Mouse (Mus musculus) liver, embryonic 16.5 days (tissue): ENCODE measurements at regions not wholly inside any gene's neighbourhood (a gene's known extent, or its start where the extent isn't known, plus 50 kb on each side); places are given as distances from the start of the nearest gene placed in this dataset.

Source experiments
- ATAC-seq: fragments of 200-750 bp; cut with Nextera tagmentation; 2 replicates; pipeline ENCODE4 v1.8.0; 2017; ENCODE audit warnings: low read depth, mild to moderate bottlenecking, moderate number of reproducible peaks, moderate library complexity
- H3K27ac ChIP-seq: fragments of 300-500 bp; sonication (generic); 2 replicates; pipeline ENCODE4 v1.5.1; 2014; ENCODE audit warnings: mild to moderate bottlenecking, low read length
- H3K27me3 ChIP-seq: fragments of 300-500 bp; sonication (generic); 2 replicates; pipeline ENCODE4 v1.6.1; 2014; ENCODE audit warnings: low read depth, low read length, mixed read lengths; ENCODE audit not compliant: control insufficient read depth, insufficient read depth
- H3K36me3 ChIP-seq: fragments of 300-500 bp; sonication (generic); 2 replicates; pipeline ENCODE4 v1.6.1; 2014; ENCODE audit warnings: mild to moderate bottlenecking; ENCODE audit not compliant: control insufficient read depth, insufficient read depth
- H3K4me1 ChIP-seq: fragments of 300-500 bp; sonication (generic); 2 replicates; pipeline ENCODE4 v1.6.1; 2014; ENCODE audit warnings: low read depth, low read length, mixed read lengths; ENCODE audit not compliant: control insufficient read depth
- H3K4me2 ChIP-seq: fragments of 300-500 bp; sonication (generic); 2 replicates; pipeline ENCODE4 v1.6.1; 2014; ENCODE audit warnings: low read depth, low read length, mixed read lengths
- H3K4me3 ChIP-seq: fragments of 300-500 bp; sonication (generic); 2 replicates; pipeline ENCODE4 v1.5.1; 2014; ENCODE audit warnings: low read depth, mild to moderate bottlenecking, low read length
- H3K9ac ChIP-seq: fragments of 300-500 bp; sonication (generic); 2 replicates; pipeline ENCODE4 v1.6.1; 2014; ENCODE audit warnings: low read depth, low read length
- H3K9me3 ChIP-seq: fragments of 300-500 bp; sonication (generic); replicated peaks from 2 replicates; pipeline ENCODE4 v1.6.1; 2016; ENCODE audit warnings: low read length; ENCODE audit not compliant: control insufficient read depth
- WGBS: fragments of 180-500 bp; shearing (Covaris S2); extraction: QIAGEN DNeasy Blood & Tissue Kit; methylation state at CpG from one replicate; pipeline ENCODE4 v1.1.7; 2014; ENCODE audit not compliant: insufficient replicate concordance; 5-methylcytosine and 5-hydroxymethylcytosine counted together

GRCm38 (mm10) chr1:81850462-81851144 is 382.3 kb upstream of the Gm9747 start:
- no peaks in the 10 kb centered on the region for H3K36me3 ChIP-seq
- no peaks in the 10 kb centered on the region for H3K9me3 ChIP-seq
- no peak overlapping the region for H3K4me3 ChIP-seq
- H3K27ac ChIP-seq: no peak overlapping the region
- WGBS: 81% methylated on average over 6 of the region's 6 CpGs
- no peak overlapping the region for H3K9ac ChIP-seq
- no peak for ATAC-seq
- H3K4me1 ChIP-seq: no peaks in the 10 kb centered on the region
- H3K4me2 ChIP-seq: no peak overlapping the region
- no peaks in the 10 kb centered on the region for H3K27me3 ChIP-seq

GRCm38 (mm10) chr1:81859464-81859863 is 373.4 kb upstream of the Gm9747 start:
- 42% methylated on average over 2 of the region's 2 CpGs for WGBS

DNA sequence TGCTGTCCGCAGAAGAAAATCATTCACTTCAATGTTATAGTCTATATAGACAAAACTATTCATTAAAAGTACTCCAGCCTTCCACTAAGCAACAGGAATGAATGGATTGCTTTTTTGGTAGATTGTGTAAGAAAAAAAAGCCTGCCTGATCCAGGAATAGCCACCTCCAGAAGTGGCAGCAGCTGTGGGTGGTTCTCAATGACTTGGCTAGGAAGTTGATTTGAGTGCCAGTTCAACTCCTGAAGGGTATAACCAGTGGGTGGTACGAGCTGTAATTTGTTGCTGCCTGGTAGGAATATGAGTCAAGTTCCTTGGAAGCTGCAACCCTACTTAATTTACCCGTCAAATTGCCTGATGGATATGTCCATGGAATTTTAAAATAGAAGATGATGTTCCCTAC is 368.3 kb upstream of the Gm9747 start:
- Histone ChIP-seq H3K4me1 (no peaks in the 10 kb centered on the region), H3K9ac (no peak overlapping the region), H3K4me3 (no peak overlapping the region), H3K36me3 (no peaks in the 10 kb centered on the region), H3K4me2 (no peak overlapping the region), H3K27ac (no peak overlapping the region), H3K27me3 (no peaks in the 10 kb centered on the region), H3K9me3 (no peaks in the 10 kb centered on the region)
- ATAC-seq: no peak
- 49% methylated on average over 3 of the region's 3 CpGs for WGBS

More at GRCm38 (mm10) chr1:81859464-81859863, 373.4 kb upstream of the Gm9747 start:
- H3K9ac ChIP-seq: no peak overlapping the region
- no peak overlapping the region for H3K27ac ChIP-seq
- ATAC-seq: no peak
- no peaks in the 10 kb centered on the region for H3K27me3 ChIP-seq
- no peak overlapping the region for H3K4me3 ChIP-seq
- H3K4me2 ChIP-seq: no peak overlapping the region
- H3K4me1 ChIP-seq: no peaks in the 10 kb centered on the region
- no peaks in the 10 kb centered on the region for H3K36me3 ChIP-seq
- H3K9me3 ChIP-seq: no peaks in the 10 kb centered on the region

GRCm38 (mm10) chr1:81886940-81887531 is 345.9 kb upstream of the Gm9747 start:
- no peak for ATAC-seq

GRCm38 (mm10) chr1:81897241-81897640 is 335.7 kb upstream of the Gm9747 start:
- ATAC-seq: no peak
- Histone ChIP-seq H3K9me3 (no peaks in the 10 kb centered on the region; the same call in 1 of the 2 replicates), H3K27ac (no peak overlapping the region), H3K9ac (no peak overlapping the region), H3K36me3 (no peaks in the 10 kb centered on the region), H3K4me3 (no peak overlapping the region), H3K4me1 (no peaks in the 10 kb centered on the region), H3K4me2 (no peak overlapping the region), H3K27me3 (no peaks in the 10 kb centered on the region)
- WGBS: 53% methylated on average over 3 of the region's 3 CpGs

More at GRCm38 (mm10) chr1:81886940-81887531, 345.9 kb upstream of the Gm9747 start:
- no peak overlapping the region for H3K27ac ChIP-seq
- H3K4me2 ChIP-seq: no peak overlapping the region
- no peak overlapping the region for H3K9ac ChIP-seq
- no peaks in the 10 kb centered on the region for H3K27me3 ChIP-seq
- WGBS: 49% methylated on average over 1 of the region's 1 CpGs
- no peaks in the 10 kb centered on the region for H3K36me3 ChIP-seq
- no peak overlapping the region for H3K4me3 ChIP-seq
- H3K9me3 ChIP-seq: no peaks in the 10 kb centered on the region
- H3K4me1 ChIP-seq: no peaks in the 10 kb centered on the region

DNA sequence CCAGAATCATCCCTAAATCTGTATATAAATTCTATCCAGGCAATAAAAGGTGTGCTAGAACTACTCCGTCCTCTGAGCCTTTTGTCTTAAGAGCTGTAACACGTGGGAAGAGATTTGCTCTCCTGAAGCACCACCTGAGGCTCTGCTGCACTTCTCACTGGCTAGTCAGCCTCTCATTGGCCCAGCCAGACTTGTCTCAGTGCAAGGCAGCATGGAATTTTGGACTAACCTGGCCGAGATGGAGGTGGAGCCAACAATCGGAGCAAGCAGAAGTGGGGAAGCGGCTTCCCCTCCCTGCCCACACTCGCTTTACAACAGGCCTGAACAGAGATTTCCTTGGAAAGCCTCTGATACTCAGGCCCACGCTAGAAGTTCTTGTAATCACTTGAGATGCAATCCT is 332.1 kb upstream of the Gm9747 start:
- no peaks in the 10 kb centered on the region for H3K9me3 ChIP-seq
- no peaks in the 10 kb centered on the region for H3K36me3 ChIP-seq
- no peak overlapping the region for H3K9ac ChIP-seq
- H3K27me3 ChIP-seq: no peaks in the 10 kb centered on the region
- no peak for ATAC-seq
- H3K4me2 ChIP-seq: no peak overlapping the region
- 52% methylated on average over 7 of the region's 7 CpGs for WGBS
- H3K27ac ChIP-seq: no peak overlapping the region
- H3K4me1 ChIP-seq: no peaks in the 10 kb centered on the region
- H3K4me3 ChIP-seq: no peak overlapping the region

GRCm38 (mm10) chr1:81904056-81904455 is 328.9 kb upstream of the Gm9747 start:
- H3K36me3 ChIP-seq: no peaks in the 10 kb centered on the region
- no peak overlapping the region for H3K27ac ChIP-seq
- H3K4me3 ChIP-seq: no peak overlapping the region
- no peaks in the 10 kb centered on the region for H3K27me3 ChIP-seq
- peak; percentile 66 for ATAC-seq
- 57% methylated on average over 3 of the region's 3 CpGs for WGBS
- H3K9me3 ChIP-seq: no peaks in the 10 kb centered on the region
- H3K9ac ChIP-seq: no peak overlapping the region
- H3K4me2 ChIP-seq: no peak overlapping the region
- H3K4me1 ChIP-seq: no peaks in the 10 kb centered on the region

- Histone ChIP-seq H3K4me2 (no peak overlapping the region), H3K36me3 (no peaks in the 10 kb centered on the region), H3K4me1 (no peaks in the 10 kb centered on the region), H3K27ac (no peak overlapping the region), H3K9me3 (no peaks in the 10 kb centered on the region), H3K9ac (no peak overlapping the region), H3K27me3 (no peaks in the 10 kb centered on the region), H3K4me3 (no peak overlapping the region)
- no peak for ATAC-seq
Observed at GRCm38 (mm10) chr1:81912607-81913006, 320.3 kb upstream of the Gm9747 start.

DNA sequence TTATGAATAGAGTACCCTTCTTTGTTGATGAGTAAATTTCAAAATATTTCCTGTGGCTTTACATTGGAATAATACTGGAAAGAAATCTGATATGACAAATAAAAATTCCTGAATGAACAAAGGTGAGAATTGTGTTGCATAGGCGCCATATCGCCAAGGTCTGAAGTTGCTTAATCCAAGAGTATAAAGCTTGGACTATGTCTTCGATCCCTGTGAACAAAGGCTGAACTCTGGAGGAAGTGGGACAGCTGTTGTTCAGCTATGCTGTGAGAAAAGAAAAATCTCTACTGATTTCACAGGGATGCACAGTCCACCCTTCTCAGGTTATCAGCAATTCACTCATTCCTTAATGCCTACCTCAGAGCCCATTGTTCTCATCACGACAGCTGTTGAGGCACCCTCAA is 319.3 kb upstream of the Gm9747 start:
- Histone ChIP-seq H3K9me3 (no peaks in the 10 kb centered on the region), H3K9ac (no peak overlapping the region), H3K27me3 (no peaks in the 10 kb centered on the region), H3K4me1 (no peaks in the 10 kb centered on the region), H3K4me3 (no peak overlapping the region), H3K27ac (no peak overlapping the region), H3K4me2 (no peak overlapping the region), H3K36me3 (no peaks in the 10 kb centered on the region)
- WGBS: 62% methylated on average over 4 of the region's 4 CpGs
- ATAC-seq: no peak
